Mouse (Mus musculus): Measurements from ENCODE around the gene Bud23.

Gene Bud23

GRCm38 (mm10) chr5:135023344-135024173 lies 41.2 kb downstream of the Bud23 start, which contains the start of gene Stx1a:
Gene Stx1a (plus strand): TSS chr5:135023482.
- peak; percentile 80 for DNase-seq (ENCODE audit: low spot score)

- DNase-seq (ENCODE audit: low spot score), result no peak
Observed at GRCm38 (mm10) chr5:135021814-135022213, 42.9 kb downstream of the Bud23 start.

- no peak for DNase-seq (ENCODE audit: low spot score)
Observed at GRCm38 (mm10) chr5:135016224-135016759, 48.5 kb downstream of the Bud23 start.

GRCm38 (mm10) chr5:135015497-135015896 lies 49.3 kb downstream of the Bud23 start:
- peak; percentile 87 for DNase-seq (ENCODE audit: low spot score)

- peak; percentile 81 for DNase-seq (ENCODE audit: low spot score)
Observed at GRCm38 (mm10) chr5:135012671-135013441, 51.9 kb downstream of the Bud23 start.

GRCm38 (mm10) chr5:135011809-135012613 lies 52.7 kb downstream of the Bud23 start:
- no peak for DNase-seq (ENCODE audit: low spot score)

GRCm38 (mm10) chr5:135010841-135011743 lies 53.7 kb downstream of the Bud23 start:
- DNase-seq (ENCODE audit: low spot score), result no peak

- no peak for DNase-seq (ENCODE audit: low spot score)
Observed at GRCm38 (mm10) chr5:135010320-135010709, 54.4 kb downstream of the Bud23 start.

GRCm38 (mm10) chr5:135009590-135010319 lies 55.0 kb downstream of the Bud23 start:
- DNase-seq (ENCODE audit: low spot score), result peak; percentile 78

GRCm38 (mm10) chr5:135008671-135009589 lies 55.8 kb downstream of the Bud23 start, which contains the start of gene Abhd11:
Gene Abhd11 (plus strand): TSS chr5:135009152.
- peak; percentile 93 for DNase-seq (ENCODE audit: low spot score)

GRCm38 (mm10) chr5:135007802-135008571 lies 56.8 kb downstream of the Bud23 start:
- DNase-seq (ENCODE audit: low spot score), result no peak
